Mouse (Mus musculus) urinary bladder, postnatal 14 days (tissue): Measurements from ENCODE around the gene Gbe1.

Source experiments
- DNase-seq: peaks from one replicate; pipeline ENCODE4 v3.0.0; 2021; ENCODE audit warnings: low spot score

The Gbe1 gene

DNA sequence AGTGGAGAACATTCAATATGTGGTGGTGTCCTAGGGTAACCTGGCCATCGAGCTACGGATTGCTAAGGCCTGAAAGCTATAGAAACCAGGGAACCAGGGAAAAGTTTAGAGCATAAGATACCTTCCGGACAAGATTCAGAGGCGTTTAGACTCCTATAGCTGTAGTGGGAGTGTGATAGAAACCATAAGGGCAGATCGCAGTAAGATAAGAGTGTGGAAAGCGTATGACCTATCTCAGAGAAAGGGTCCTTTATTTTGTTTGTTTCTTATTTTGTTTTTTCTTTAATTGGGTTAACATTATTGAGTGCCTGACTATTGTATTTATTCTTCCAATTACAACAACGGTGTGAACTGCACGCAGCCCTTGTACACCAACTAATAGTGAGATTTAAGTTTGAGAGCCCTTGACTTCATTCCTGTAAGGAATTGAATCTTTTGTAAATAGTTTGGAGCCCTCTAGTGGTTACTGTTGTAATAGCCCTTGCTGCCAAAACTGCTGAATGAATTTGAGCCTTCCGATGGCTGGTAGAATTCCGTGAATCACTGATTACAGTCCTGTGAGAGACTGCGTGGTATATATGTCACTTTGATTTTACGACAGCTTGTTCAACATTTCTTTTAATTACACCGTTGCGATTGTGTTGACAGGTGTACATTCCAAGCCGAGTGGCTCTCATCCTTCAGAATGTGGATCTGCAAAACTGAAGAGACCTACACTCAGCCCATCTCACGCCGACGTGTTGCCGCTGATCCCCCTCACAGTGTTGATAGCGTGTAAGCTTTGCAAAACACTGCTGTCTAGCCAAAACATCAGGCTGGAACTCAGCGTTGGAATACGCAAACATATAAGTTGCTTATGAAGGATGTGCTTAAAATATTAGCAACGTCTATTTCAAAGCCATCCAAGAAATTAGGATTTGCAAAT is 254.9 kb downstream of the Gbe1 start:
- DNase-seq, result peak; percentile 16

- no peak for DNase-seq
Observed at GRCm38 (mm10) chr16:70585964-70586363, 272.2 kb downstream of the Gbe1 start.

GRCm38 (mm10) chr16:70602326-70602725 is 288.6 kb downstream of the Gbe1 start:
- DNase-seq, result no peak

DNA sequence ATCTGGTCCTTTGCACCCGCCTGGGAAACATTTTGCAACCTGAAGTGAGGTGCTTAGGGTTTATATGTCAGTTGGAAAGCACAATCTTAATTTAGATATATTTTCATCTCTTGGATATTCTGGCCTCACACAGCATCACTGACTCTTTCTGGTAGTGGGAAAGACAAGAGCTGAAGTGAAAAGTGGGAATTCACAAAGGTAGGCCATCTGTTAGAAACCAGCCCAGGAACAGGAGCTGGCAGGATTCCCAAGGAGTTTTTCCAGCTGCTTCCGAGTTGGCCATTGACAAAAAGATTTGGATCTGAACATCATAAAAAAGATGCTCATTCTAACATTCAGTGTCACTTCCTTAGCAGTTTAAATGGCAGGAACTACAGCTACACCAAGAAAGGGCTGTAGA is 294.6 kb downstream of the Gbe1 start:
- no peak for DNase-seq

- DNase-seq, result no peak
Observed at GRCm38 (mm10) chr16:70617691-70618090, 303.9 kb downstream of the Gbe1 start.

DNA sequence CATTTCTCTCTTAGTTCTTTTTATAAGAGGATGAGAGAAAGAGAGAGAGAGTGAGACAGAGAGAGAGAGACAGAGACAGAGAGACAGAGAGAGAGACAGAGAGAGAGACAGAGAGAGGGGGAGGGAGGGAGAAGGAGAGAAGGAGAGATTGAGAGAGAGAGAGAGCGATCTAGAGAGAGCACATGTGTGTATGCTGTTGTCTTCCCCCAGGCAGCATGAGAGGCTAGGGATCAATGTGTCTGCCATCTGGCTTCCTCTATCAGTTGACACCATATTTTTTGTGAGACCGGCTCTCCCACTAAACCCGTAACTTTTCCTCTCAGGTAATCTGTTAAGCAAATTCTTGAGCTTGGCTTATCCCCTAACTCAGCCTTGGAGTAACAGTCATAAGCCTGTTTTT is 304.4 kb downstream of the Gbe1 start:
- no peak for DNase-seq
